Mouse (Mus musculus): ENCODE data around the gene Il2rb.

Il2rb gene

DNA sequence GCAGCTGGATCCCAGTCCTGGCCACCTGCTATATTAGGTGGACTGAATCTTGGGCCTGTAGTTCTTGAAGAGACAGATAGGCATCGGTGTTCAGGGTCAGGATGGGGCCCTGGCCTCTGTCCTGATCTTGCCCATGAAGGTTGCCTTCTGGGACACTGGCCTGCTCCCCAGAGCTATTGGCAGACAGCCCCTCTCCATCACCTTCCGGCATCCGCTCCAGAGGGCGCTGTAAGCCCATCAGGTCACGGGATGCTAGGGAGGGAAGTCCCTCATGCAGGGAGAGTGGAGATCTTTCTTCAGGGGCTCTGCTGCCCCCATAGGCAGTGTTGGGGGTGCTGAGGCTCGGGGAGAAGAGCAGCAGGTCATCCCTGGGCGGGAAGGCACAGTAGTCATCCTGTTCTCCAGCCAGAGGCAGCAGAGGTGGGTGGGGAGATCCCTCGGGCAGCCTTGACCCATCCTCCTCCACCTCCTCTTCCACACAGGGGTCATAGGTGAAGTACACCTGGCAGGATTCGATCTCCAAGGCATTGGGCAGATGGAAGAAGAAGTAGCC, 13.5 kb downstream of the Il2rb start:
- no peak for DNase-seq (ENCODE audit: low spot score)

DNA sequence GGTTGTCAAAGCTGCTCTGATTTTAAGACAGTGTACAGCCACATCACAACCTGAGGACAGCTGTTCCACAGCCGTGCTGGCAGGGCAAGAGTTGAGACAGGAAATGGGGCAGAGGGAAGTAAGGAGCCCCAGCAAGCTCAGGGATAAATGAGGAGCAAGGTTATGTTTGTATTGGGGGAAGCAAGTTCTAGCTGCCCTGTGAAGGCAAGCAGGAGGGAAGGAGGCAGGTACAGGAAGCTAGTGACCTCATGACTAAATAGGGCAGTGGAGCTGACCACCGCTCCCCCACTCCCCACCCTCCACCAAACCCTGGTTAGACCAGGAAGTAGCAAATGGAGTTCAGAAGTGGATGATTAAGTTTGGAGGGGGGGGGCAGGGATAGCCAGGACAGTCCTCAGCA, 14.1 kb downstream of the Il2rb start:
- DNase-seq (ENCODE audit: low spot score): no peak

DNA sequence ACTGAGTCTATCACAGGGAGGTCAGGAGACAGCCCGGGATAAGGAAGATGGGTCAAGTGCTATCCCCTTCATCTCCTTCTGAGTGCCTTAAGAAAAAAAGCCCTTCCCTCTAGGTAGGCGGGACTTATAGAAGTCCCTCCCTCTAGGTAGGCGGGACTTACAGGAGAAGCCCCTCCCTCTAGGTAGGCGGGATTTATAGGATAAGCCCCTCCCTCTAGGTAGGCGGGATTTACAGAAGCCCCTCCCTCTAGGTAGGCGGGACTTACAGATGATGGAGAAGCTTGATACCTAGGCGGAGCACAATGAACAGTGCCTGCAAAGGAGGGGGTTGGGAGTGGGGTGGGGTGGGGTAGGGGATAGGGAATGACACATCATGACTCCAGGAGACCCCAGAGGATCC, 15.0 kb downstream of the Il2rb start:
- DNase-seq (ENCODE audit: low spot score): peak; percentile 11

DNA sequence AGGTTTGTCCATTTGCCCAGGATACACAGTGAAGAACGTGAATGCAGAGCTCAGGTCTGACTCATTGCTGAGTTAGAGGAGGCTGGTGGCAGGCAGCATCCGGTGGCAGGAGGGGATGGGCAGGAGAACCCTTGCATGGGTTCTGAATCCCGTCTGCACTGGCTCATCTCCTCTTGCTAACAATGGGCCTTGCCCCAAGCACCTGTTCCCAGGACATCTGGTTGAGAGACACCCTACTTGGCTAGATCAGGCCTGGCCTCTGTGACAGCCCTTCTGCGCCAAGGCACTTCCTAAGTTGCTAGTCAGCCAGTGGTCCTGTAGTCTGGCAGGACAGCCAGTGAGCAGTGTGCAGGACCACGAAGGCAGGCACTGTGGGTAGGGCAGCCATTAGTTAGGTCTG, 15.6 kb downstream of the Il2rb start:
- DNase-seq (ENCODE audit: low spot score): no peak

DNA sequence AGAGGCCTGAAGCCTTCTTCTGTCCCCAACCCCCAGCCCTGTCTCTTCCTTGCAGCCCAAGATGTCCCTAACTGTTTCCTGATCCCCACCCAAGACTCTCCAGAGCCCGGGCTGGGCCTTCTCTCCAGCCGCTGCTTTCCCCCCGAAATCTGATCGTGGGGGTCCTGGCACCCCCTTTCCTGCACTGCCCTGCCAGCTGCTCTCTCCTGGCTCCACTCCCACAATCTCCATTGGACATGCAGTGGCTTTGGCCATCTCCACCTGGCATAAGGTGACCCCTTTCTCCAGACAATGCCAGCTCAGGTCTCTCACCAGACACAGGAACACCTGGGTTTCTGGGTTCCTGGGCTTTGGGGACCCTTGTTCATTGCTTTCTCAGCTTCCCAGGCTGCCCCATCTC, 17.0 kb downstream of the Il2rb start:
- DNase-seq (ENCODE audit: low spot score): no peak

DNA sequence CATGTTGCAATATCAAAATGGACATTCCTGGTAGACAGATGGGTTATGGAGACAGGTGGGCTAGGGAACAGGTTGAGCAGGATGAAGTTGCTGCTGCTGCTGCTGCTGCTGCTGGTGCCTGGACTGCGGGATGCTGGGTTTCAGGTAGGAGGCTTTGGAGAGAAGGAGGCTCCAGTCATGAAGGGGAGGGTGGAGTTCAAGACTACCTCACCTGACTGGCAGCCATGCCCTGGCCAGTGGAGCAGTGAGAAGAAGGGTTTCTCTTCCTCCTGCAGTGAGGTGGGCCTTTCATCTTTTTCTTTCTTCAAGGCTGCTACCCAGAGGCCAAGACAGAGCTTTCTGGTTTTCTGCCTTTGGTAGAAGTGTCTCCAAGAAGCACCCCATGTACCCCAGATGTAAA, 18.2 kb downstream of the Il2rb start:
- no peak for DNase-seq (ENCODE audit: low spot score)

DNA sequence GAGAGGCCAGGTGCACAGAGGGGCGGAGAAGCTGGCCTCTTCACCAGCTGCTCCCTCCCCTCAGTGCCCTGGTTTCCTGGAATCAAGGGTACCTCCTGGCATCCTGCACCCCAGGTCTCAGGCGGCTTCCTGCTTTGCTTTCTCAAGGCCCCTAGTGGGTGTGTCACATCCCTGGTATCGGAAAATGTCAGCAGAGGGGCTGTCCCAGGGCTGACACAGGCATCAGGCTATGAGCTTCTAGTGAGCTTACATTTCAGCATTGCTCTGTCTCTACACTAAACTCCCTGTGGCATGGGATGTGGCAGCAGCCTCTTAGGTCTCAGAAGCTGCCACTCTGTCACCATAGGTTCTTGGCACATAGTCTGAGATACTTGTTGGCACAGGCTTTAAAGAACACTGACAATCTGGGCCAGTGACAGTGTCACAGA, 19.5 kb downstream of the Il2rb start:
- no peak for DNase-seq (ENCODE audit: low spot score)

DNA sequence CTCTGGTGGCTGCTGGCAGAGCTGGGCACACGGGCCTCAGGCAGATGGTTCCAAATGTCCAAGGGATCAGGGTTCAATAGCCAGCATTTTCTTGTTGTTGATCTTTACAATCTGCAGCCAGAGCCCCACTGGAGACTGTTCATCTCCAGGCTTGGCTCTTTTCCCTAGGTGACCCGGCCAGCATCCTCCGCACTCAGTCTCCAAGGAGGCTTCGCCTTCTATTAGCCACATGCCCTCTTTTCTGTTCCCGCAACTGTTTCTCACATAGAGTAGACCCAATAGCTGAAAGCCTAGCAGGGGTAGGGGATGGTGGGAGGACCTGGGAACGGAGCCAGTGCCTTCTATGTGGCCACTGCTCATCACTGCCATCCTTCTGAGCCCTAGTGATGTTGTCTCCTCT, 21.6 kb downstream of the Il2rb start:
- no peak for DNase-seq (ENCODE audit: low spot score)

DNA sequence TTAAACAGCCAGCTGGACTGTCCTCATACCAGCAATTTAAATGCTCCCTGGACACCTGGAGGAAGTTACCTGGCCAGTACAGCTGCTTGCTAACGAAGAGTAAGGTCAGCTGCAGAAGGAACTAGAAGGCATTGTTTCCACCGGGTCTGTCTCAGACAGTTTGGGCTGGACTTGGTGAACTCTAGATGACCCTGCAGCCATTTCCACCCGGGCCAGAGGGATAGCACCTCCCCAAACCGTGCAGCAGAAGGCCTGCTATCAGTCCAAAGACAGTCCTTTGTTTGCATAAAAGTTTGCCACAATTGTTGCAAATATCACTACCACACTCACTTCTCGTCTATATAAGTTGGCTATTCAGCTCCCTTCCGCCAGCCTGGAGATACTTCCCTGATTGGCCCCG, 23.2 kb downstream of the Il2rb start:
- no peak for DNase-seq (ENCODE audit: low spot score)

DNA sequence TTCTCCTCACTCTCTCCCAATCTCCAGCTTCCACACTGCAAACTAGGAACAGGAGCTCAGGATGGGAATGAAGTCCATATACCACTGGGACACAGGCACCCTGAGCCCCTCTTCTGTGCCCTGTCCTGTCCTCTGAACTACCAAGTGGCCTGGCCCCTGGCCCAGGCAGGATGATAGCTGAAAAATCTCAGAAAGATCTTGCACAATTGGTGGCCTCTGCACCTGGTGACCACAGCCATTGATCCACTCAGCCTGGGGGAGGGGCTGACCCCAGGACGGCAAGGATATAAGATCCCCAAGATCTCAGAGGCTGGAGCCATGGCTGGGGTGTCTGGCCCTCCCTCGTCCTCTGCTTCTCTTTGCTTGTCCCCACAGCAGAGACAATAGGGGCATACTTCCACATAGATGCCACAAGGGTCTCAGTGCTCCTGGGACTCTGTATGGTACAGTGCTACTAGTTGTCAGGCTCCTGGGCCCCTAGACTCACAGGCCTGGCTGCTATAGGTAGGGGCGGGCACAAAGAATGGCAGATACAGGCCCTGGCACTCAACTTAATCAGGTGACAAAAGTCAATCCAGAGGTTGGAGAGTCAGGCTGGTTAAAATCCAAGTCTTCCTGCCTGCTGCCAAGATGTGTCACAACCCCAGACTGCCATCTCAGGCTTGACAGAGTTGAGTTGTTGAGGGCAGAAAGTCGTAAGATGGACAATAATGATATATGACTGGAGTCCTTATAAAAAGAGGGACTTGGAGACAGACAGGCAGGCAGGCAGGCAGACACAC, 24.4 kb downstream of the Il2rb start:
- no peak for DNase-seq (ENCODE audit: low spot score)

DNA sequence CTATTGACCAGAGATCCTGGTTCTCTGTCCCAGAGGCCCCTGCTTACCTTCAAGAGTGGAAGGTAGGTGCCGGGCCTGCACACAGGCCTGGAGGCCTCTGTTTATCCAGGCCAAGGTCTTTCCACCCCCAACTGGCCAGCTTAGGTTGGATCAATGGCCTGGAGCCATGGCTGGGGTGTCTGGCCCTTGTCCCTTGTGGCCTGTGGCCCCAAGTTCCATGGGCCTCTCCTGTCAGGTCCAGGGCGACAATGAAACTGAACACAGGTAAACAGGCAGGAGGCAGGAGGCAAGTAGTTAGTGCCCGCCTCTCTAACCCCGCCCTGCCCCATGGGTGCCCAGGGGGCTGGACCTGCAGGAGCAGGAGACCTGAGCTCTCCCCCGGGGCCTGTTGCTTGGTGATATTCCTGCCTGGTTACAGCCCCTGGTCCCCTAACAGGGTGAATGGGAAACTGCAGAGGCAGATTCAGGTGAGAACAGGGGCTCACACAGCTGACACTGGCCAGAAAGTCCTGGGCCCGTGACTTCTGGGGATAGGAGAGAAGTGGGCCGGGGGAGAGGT, 26.6 kb downstream of the Il2rb start, which contains the start of gene Tmprss6:
TSS of gene Tmprss6 (minus strand) at position 256 of the 559 bp plus-strand sequence.
- DNase-seq (ENCODE audit: low spot score): no peak

DNA sequence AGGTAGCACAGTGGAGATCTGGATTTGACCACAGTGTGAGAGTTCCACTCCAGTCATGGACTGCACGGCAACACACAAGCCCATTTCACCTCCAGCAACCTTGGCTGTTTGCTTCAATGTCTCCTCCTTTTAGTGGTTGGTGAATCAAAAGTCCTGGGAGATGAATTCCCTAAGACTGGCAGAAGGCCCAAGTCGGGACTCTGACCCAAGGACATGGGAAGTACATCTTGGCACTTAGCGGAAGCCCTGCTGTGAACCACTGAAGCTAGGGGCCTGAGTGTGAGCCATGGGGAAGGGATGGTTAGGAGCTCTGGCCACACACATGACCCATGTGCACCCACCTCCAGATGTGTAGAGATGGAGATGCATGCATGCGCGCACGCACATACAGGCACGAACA, 27.5 kb downstream of the Il2rb start:
- DNase-seq (ENCODE audit: low spot score): no peak

DNA sequence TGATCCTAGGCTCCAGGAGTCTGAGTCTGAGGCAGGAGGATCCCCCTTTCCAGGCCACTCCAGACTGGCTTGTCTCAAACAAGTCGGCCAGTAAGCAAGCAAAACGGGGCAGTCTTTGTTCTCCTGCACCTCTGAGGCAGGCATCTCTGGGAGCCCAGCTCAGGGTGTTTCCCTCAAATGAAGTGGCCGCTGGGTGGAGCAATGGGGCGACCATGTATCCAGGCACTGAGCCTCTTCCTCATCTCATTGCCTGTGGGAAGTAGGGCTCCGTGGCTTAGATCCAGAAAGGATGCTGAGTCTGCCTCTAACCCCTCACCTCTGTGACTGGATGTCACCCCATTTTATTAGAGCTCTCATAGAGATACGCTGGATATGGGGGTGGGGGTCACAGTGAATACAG, 28.3 kb downstream of the Il2rb start:
- DNase-seq (ENCODE audit: low spot score): no peak

DNA sequence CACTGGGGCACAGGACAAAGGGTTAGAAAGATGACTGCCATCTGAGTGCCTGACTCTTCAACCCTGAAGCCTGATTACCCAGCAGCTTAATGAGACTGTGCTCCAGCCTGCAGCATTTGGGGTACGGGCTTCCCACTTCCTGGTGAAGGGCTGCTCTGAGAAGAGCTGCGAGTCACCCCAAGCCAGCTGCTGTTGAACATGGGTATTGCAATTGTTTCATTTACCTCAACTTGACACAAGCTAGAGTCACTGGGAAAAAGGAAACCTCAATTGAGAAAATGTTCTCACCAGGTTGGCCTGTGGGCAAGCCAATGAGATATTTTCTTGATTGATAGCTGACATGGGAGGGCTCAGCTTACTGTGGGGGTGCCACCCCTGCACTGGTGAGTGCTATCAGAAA, 32.1 kb downstream of the Il2rb start:
- DNase-seq (ENCODE audit: low spot score): no peak

DNA sequence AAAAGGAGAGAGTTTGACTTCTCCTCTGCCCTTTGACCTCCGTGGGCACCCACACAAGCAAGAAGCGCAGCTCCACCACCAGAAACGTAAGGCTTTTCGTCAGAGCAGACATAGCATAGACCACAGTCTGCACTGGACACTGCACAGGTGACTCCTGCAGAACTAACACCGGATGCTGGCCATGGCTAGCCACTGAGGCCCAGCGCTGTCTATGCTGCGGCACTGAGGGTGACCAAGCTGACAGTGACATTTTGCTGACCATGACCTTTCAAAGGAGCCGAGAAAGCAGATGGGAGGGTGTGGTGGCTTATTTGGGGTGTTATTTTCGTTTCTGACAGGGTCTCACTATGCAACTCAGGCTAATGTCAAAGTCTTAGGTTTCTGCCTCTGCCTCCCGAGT, 37.9 kb downstream of the Il2rb start:
- DNase-seq (ENCODE audit: low spot score): no peak

DNA sequence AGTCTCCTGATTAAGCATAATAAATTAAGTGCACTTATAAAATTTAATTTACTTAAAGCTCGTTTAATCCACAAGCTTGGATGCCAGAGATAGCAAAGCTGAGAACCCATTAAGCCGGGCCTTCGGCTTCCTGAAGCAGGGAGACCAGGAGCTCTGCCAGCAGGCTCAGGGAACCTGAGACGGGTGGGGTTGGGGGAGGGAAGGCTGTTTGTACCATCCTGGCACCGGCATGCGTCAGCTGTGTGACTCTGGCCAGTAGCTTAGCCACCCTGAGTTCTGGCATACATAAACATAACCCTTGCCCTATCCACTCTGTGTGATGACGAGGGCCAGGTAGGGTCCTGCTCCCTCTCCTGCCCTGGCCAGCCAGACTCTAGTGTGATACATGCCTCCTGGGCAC, 39.0 kb downstream of the Il2rb start:
- DNase-seq (ENCODE audit: low spot score): no peak

DNA sequence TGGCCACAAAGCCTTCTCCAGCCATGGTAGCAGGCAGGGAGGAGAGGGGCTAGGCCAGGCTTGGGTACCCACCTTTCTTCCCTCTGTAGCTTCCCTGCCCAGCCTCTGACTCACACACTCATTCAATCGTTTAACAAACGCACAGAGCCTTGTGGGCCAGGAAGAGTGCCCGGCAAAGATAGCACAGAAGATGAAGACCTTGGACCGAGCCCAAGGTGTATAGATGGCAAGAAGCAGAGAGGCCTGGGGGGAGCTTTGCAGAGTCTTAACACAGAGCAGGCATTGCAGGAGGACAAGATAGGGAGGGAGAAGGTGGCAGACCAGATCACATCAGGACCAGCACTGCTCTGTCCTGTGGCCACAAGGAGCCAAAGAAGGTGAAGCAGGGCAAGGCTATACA, 39.9 kb downstream of the Il2rb start:
- no peak for DNase-seq (ENCODE audit: low spot score)

DNA sequence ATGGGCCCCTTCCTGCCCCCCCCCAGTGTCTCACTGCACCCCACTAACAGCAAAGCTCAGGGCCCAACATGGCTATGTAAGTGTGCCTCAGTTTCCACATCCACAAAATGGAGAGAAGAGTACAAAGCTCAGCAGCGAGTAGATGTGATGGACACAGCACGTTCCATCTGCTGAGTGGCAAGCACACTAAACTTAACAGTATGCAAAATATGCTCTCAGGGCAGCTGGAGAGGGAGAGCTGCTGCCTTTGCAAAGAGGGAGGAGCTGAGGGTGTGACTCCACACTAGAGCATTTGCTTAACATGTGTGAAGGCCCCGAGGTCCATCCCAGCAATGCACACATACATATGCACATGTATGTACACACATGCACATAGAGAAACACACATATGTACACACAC, 42.1 kb downstream of the Il2rb start:
- no peak for DNase-seq (ENCODE audit: low spot score)

DNA sequence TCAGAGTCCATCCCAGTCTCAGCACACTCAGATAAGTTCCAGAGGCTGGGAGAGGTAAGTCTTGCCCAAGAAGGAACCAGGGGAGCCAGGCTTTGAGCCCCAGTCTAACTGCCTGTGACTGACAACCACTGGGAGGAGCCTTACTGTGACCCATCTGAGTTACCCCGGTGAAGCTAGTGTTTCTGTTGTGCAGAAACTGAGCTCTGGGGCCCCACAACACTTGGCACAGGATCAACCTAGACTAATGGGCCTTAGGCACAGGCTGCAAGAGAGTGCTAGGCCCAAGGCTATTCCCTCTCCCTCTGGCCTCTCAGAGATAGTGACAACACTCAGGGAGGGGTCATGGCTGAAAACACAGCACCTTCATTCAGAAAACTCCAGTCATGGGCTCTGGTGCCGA, 43.9 kb downstream of the Il2rb start:
- DNase-seq (ENCODE audit: low spot score): no peak

DNA sequence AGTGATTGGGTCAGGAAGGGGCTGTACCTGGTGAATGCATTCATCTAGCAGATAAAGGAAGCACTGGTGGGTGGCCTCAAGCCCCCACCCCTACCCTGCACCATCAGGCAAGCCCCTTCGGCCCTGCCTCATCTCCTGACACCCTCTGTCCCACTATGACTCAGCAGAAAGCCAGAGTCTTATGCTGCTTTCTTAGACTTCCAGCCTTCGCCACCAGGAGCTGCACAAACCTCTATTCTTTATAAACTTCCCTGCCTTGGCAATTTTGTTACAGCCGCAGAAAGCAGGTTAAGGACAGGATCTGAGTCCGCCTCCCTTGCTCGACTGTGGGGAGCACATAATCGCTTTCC, 44.7 kb downstream of the Il2rb start:
- DNase-seq (ENCODE audit: low spot score): peak; percentile 25

DNA sequence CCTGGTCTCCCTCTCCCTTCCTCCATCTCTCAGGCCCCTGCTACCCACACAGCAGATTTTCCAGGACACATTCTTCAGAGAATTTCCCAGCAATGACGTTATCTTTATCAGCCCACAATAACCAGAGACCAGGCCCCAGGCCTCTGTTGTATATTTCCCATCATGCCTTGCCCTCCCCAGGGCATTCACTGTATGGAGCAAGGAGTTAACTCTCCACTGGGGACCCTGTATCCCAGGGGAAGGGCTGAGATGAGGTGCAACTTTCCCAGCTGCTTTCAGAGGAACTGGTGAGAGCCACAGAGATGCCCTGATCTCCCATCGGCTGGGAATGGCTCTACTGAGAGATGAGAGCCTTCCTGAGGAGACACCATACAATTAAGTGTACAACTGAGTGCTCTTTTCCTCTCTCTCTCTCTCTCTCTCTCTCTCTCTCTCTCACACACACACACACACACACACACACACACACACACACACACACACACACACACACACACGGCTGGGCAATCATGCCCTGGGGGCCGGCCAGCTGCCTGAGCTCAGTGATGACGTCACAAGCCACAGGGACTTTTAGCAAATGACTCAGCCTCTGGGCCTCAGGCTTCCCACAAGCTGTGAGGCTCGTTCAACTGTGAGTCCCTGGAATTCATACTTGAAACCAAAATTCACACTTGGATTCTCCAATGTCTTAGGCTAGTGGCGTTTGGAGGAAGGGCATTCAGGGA, 45.2 kb downstream of the Il2rb start:
- peak; percentile 64 for DNase-seq (ENCODE audit: low spot score)

DNA sequence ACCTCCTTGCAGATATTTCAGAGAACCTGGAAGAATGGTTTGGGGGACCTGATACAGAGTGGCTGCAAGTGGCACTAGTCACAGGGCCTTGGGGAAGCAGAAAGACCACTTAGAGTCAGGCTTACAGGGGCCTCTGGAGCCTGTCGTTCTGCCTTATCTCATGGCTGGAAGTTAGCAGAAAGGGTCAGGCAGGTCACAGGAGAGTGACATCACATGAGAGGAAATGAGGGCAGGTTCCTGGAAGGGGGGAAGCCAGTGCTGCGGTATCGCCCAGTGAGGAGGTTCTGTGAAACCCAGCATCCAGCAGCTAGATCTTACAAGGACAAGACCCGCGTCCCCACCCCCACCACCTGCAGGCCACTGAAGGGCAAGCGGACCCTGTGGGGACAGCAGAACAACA, 45.9 kb downstream of the Il2rb start:
- DNase-seq (ENCODE audit: low spot score): no peak

All from c-Kit-positive CD71-positive TER-119-positive erythroid progenitor cells, embryonic 14.5 days (primary cell).